Mouse (Mus musculus) gastrocnemius, postnatal 14 days (tissue): ENCODE data around the gene Atf5. TPM values are rescaled to one million over a fixed set of nuclear protein-coding genes. Genes with fewer than 3 reads are reported as not detected.

ENCODE experiments used
- DNase-seq: peaks from one replicate; pipeline ENCODE4 v3.0.0; 2021; ENCODE audit warnings: mixed read lengths
- intact Hi-C: fragments of 180-260 bp; cut with DNase I; formaldehyde crosslinking; loops from one replicate; pipeline ENCODE4 v1.15.1; 2025; ENCODE audit warnings: low total_unique reads
- microRNA-seq, 2 experiments: library from miRNA; unstranded; fragments of <30 nt; microRNA quantifications; one replicate each; pipeline ENCODE4 v1.2.0; 2021
- total RNA-seq, 2 experiments: library from RNA; stranded (reverse); gene quantifications; 2 replicates each; pipeline ENCODE4 v1.2.3; 2021

The Atf5 gene
- total RNA-seq, 2 experiments from 2014 or later = 54.5 to 62.2 TPM

DNA sequence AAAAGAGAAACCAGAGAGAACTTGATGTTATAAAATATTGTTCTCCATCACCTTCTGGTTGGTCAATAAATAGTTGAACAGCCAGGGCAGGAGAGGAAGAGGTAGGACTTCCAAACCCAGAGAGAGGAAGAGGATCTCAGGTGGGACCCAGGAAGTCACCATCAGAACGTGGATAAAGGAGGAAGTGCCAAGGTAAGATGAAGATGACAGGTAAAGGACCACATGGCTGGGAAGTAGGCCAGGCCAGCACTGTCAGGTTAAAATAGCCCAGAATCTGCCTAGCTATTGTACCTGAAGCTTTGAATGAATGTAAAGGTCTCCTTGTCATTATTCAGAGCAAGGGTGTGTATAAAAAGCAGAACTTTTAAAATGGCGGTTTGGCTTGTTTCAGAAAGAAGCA is 7.5 kb downstream of the Atf5 start:
- intact Hi-C loops = no loop called here
- DNase-seq = no peak

DNA sequence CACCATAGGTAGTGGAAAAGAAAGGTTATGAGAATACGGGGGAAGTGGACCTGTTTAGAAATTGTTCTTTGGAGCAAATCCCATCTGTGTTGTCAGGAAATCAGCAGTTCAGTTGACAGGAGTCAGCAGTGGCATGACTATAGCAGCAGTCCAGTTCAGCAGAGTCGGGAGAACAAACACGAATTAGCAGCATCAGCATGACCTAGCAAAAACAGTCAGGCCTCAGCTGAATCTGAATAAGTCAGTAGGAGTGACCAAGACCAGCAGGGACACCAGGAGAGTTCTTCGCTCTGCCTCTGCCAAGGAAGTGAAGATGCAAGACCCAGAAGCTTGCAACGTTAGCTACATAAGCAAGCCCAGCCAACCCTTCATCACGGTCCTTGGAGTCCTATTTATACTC is 23.7 kb downstream of the Atf5 start:
- no peak for DNase-seq
- intact Hi-C loops = no loop called here

DNA sequence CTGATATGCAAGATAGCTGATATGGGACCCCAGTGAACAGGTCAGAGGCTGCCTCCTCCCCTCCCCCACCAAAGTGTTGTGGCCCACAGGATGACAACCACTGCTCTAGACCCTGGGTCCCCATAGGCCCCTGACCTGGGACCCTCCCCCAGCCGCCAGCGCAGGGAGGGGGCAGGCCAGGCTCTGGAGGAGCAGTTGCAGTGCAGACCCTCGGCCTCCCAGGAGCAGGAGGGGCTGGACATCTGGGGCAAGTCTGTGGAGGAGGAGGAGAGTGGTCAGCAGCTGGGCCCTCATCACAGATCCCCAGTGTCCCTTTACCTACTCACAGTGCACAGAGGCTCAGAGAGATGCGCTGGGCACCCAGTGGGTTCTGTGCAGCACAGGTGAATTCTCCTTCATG is 26.4 kb downstream of the Atf5 start:
- intact Hi-C loops = no loop called here
- DNase-seq = no peak

DNA sequence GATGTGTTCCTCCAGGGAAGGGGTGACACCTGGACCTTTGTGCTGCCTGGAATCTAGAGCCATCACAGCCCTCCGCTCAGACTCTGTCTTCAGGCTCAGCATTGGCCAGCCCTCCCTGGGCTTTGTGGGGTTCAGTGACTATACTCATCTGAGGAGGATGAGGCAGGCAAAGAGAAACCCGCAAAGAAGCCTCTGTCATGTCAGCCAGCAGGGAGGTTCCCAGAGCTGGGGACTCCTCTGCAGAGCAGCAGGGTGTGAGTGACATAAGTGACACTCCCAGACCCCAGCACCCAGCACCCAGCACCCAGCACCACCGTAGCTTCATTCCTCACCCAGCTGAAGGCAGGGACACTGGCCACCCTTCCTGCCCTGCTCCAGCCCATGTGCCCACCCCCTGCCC is 26.9 kb downstream of the Atf5 start:
- intact Hi-C loops = no loop called here
- no peak for DNase-seq

DNA sequence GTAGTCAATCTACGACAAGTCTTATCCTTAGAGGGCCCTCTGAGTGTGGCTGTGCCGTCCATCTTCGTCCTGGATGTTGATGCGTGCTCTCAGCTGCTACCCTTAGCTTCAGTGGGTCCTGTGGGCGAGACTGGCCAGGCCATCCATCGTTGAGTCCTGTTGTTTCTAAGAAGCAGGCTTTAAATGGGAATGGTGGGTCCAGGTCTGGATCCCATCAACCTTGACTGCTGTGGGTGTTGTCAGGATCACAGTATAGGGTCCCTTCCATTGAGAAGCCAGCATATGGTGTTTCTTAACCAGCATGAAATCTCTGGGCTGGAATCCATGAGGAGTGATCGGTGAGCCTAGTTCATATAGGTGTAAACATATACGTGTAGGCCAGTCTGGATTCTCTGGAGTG is 36.4 kb downstream of the Atf5 start:
- intact Hi-C loops = no loop called here
- no peak for DNase-seq

DNA sequence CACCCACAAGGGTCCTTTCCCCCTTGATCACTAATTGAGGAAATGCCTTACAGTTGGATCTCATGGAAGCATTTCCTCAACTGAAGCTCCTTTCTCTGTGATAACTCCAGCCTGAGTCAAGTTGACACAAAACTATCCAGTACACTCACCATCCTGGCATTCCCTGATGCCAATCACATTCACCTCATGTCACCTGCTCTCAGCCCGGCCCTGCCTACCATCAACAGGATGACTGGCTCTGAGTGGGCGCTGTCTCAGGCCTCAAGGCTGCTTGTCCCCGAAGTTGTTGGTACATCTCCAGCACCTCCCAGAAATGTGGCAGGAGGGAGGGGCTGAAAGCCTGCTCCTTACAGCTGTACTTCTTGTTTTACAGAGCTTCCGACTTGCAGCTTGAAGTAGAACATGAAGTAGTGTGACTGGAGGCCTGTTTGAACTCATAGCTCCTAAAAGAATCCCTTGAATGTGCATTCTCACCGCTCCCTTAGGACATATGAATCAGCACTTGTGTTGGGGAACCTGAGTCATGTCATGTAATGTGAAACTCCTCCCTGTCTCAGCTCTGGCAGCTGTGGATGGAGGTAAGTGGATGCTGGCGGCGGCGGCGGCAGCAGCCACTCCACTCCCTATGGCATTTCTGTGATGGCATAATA is 39.5 kb downstream of the Atf5 start:
- DNase-seq = no peak
- intact Hi-C loops = no loop called here

DNA sequence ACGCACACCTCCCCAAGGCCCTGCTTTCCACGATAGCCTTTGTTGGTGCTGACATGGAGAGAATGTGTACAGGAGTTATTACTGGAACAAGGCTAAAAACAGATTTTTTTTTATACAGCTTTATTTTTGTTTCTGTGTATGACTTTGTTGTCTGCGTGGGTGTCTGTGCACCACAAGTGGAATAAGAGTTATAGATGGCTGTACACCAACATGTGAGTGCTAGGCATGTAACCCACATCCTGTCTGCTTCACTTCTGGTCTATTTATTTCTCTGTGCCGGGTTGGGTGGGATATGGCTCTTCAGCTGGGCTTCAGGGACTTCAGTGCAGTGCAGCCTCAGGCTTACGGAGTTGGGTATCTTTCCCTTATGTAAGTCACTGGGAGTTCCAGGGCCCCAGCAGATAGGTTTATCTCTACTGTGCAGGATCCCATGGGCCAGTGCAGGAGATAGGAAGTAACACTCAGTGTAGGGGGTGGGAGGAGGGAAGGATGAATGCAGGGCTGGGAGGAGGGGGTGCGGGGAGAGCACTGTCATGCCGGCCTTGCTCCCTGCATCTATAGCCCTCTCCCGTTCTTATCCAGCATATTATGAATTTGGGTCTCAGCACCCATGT is 43.8 kb downstream of the Atf5 start:
- DNase-seq = no peak
- intact Hi-C loops = no loop called here

DNA sequence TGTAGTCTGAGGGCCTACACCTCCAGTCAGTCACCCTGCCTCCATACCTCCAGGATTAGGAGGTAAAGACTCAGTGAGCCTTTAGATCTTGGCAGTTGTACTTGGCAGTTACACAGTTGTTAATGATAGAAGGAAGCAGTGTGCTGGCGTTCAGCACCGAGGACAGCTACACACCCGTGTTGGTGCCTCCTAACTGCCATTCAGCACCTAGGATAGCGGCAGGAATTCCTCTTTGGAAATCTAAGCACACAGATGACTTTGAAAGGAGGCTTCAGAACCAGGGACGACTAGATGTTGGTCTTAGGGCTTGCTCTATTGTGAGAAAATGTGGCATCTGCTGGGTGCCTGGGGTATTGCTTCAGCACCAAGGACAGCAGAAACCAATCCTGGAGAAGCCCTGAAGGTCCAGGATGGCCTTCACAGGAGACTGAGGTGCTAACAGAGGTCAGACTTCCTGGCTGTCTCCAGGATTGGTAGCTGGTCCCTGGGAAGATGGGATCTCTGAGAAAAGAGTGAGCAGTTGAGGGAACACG is 46.3 kb downstream of the Atf5 start:
- peak; percentile 64 for DNase-seq
- intact Hi-C loops = no loop called here

DNA sequence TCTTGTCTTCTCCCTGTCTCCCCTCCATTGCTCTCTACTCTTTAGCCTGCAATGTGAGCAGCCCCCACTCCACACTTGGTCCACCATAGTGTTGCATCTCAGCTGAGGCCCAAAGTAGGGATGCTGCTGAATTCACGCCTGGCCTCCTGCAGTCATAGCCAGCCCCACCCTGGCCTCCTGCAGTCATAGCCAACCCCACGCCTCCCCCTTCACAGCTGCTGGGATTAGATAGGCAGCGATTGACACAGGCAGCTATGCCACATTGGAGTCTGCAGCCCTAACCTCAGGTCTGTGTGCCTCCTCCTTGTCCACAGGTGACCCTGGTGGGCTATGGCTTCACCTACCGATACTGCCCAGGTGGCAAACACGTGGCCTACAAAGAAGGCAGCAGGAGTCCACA is 48.3 kb downstream of the Atf5 start:
- intact Hi-C loops = loop anchor here (10.0 kb wide), 1 partner anchor 47 kb away; the partner anchor contains the start of genes Atf5, Il4i1 and Nup62
- DNase-seq = no peak

Small RNAs within 50 kb of the gene (microRNA-seq; reads per million reads assigned to microRNA genes)
- 0 reads per million in 2 experiments for gene Mir707

Other genes with a start within 250 kb of the Atf5 start
- gene Napsa, start 244.3 kb downstream of the Atf5 start, total RNA-seq = not detected
- gene Kcnc3, start 226.0 kb downstream of the Atf5 start, total RNA-seq = 1 to 10 TPM; 2.9 to 3.1 TPM
- 10 to 100 TPM; 20.6 to 24.4 TPM for gene Myh14, start 145.8 kb downstream of the Atf5 start, total RNA-seq
- gene Izumo2, start 107.9 kb downstream of the Atf5 start, total RNA-seq = not detected
- 10 to 100 TPM; 14.5 to 16.2 TPM for gene Vrk3, start 68.2 kb downstream of the Atf5 start, total RNA-seq
- gene Zfp473, start 65.6 kb downstream of the Atf5 start, total RNA-seq = under 1 TPM in 1 of 2 experiments, not detected in 1; 0.16 TPM
- gene Nup62, start 570 bp downstream of the Atf5 start, total RNA-seq = 10 to 100 TPM; 21.2 to 28.1 TPM
- 1 to 10 TPM; 2.3 to 2.6 TPM for gene Il4i1, start 271 bp downstream of the Atf5 start, total RNA-seq
- gene Akt1s1, start 32.3 kb upstream of the Atf5 start, total RNA-seq = 10 to 100 TPM; 85.9 to 86.7 TPM
- 10 to 100 TPM; 28.2 to 38.9 TPM for gene Tbc1d17, start 32.4 kb upstream of the Atf5 start, total RNA-seq
- 10 to 100 TPM; 15.1 to 16.6 TPM for gene Pnkp, start 40.5 kb upstream of the Atf5 start, total RNA-seq
- gene Ptov1, start 53.1 kb upstream of the Atf5 start, total RNA-seq = 100 to 1,000 TPM; 161 to 167 TPM
- 10 to 100 TPM; 48.0 to 49.7 TPM for gene Med25, start 76.1 kb upstream of the Atf5 start, total RNA-seq
- 10 to 100 TPM; 18.8 to 23.4 TPM for gene Fuz, start 79.4 kb upstream of the Atf5 start, total RNA-seq
- 10 to 100 TPM; 55.4 to 60.8 TPM for gene Ap2a1, start 112.8 kb upstream of the Atf5 start, total RNA-seq
- not detected for gene Tsks, start 126.5 kb upstream of the Atf5 start, total RNA-seq
- 1 to 10 TPM; 2.3 to 2.7 TPM for gene Cpt1c, start 158.2 kb upstream of the Atf5 start, total RNA-seq
- gene Prmt1, start 169.9 kb upstream of the Atf5 start, total RNA-seq = 100 to 1,000 TPM; 144 to 227 TPM
- 10 to 100 TPM; 20.0 to 22.2 TPM for gene Irf3, start 181.0 kb upstream of the Atf5 start, total RNA-seq
- 10 to 100 TPM in 1 of 2 experiments, 1 to 10 TPM in 1; 10.0 to 10.6 TPM for gene Bcl2l12, start 182.1 kb upstream of the Atf5 start, total RNA-seq
- gene Scaf1, start 199.7 kb upstream of the Atf5 start, total RNA-seq = 10 to 100 TPM; 35.6 to 40.1 TPM
- gene Rras, start 201.3 kb upstream of the Atf5 start, total RNA-seq = 10 to 100 TPM; 43.1 to 53.1 TPM
- gene Prr12, start 236.2 kb upstream of the Atf5 start, total RNA-seq = 10 to 100 TPM; 17.9 to 29.6 TPM
- gene Nosip, start 245.8 kb upstream of the Atf5 start, total RNA-seq = 10 to 100 TPM; 34.3 to 35.2 TPM
- gene Prrg2, start 246.0 kb upstream of the Atf5 start, total RNA-seq = 1 to 10 TPM; 7.2 to 7.6 TPM